Mouse (Mus musculus) right cerebral cortex, adult 18-20 months (tissue): ENCODE measurements around the gene Chst15.
A peak's percentile ranks its signal among the peaks of the same experiment; 100 is the strongest.

Experiments used
- DNase-seq: peaks from one replicate; pipeline ENCODE4 v3.0.0; 2022; ENCODE audit warnings: mixed read lengths

The Chst15 gene

DNA sequence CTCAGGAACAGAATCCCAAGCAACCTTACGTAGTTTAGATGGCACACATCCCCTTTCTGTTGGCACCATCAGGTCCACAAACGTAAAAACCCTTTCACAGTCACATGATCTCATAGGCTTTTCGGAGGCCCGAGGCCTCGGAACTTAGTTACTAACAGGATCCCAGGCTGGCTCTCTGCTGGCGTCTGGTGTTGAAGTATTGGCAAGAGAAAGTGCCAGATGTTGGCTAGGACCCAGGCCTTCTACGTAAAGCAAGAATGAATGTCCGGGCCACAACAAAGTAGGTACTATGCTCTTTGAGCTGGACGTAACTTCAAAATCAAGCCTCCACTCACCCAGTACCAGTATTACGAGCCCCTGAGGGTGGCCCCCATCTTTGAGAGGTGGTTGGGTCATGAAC, 103.0 kb downstream of the Chst15 start:
- DNase-seq = no peak

DNA sequence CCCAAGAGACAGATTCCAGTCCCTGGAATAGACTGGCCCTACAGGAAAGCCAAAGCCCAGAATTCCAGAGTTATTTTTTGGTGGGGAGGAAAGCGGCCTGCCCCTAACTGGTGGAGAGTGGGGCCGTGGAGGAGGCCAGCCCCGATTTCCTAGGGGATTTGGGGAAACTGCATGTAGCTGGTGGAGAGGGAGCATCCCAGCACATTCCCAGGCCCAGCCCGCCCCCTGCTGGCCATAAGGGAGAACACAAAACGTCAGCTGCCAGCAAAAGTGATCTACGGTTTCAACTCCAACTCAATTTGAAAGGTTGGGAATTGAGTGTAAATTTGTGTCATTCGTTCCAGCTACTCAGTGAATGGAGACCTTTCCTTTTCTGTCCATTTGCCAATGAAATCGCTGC, 103.6 kb downstream of the Chst15 start:
- DNase-seq = peak; percentile 80

DNA sequence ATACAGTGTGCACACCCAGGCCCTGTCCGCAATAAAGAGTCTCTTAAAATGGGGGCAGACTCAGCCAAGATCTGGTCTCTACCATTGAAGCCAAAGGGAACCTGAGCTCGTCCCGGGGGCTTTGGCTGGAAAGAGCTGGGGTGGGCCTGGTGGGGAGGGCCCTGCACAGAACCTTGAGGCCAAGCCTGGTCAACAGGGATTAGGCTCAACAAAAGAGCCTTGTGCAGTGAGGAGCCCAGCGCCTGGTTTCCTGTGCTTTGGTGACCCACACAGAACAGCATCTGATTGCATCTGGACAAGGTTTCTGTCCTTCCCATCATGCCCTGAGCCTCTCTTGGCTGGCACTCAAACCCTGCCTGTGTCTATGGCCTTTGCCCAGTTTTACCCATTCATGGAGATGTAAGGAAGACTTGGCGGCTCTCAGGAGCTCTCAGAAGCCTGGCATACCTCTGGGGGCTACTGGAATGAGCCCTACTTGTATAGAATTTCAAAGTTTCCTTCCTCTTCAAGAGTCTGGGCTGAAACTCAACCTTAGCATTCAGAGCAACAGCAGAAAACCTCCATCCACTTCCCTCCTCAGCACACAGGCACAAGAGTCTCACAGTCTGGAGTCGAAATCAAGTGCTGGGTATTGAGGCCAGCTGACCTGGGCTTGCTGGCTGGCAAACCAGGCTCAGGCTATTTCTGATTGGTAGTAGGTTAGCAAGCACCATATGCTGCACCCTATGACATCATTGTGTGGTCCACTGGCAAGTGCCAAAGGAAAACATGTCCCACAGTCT, 104.9 kb downstream of the Chst15 start:
- DNase-seq = no peak

DNA sequence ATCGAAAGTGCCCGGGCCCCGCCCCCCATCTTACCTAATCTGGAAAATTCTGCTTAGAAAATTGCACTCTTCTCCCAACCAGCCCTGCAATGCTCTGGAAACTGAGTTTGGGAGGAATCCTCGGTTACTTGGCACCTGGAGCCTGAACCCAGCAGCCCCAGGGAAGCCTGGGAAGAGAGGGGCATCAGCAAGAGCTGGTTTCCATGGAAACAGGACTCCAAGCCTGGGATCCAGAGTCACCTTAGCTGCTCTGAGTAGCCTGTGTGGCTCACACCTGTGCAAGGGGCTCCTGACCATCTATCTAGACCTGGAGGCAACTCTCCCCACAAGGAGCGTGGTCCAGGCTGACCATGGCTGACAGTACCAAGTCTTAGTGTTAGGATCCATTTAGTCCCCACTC, 106.4 kb downstream of the Chst15 start:
- no peak for DNase-seq

DNA sequence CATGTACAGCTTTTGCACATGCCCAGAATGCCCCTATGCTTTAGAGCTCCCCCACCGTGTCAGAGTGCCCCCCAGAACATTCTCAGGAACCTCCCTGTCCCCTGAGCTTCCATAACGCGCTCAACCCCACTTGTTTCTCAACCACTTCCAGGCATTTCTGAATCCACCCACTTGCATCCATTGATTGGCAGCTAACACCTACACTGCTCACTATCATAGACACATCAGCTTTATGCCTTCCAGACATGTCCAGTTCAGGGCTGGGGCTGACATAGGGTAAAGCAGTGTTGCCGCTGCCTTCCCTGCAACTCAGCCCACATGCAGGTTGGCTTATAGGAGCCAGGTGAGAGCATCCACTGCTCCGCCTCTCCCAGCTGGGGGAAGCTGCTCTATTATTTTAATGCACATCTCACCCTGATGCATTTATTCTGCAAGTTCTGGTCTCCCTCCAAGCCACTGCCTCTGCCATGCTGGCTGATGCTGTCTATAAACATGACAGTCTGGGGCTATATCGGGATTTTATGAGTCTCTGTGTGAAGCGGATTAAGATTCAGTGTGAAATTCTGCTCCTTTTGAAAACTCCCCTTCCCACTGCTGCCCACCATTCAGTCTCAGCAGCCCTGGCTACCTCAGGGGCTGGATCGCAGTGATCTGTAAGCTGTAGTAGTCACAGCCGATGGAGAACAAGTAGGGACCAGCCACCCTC, 107.9 kb downstream of the Chst15 start:
- DNase-seq = peak; percentile 65

DNA sequence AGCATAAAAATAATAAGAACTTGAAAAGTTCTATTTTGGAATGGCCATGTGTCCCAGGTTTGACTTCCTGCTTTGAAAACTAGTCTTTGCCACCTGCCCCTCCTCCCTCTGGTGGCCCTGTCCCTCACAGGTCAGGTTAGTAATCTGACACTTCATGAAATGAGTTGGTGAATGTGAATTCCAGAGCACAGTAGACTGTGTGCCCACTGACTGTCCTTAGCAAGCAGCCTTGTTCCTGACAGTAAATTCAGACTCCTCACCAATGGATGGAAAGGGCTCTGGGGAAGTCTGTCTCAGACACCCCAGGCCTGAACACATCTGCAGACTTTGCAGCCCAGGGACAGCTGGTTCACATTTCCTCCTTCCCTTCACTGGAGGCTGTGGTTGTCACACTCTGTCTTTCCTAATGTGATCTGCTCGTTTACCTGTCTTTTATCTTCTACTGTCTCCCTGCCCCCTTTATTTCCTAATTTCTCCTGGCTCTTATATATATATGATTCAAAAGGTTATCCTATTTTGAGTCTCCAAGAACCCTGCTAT, 112.9 kb downstream of the Chst15 start:
- no peak for DNase-seq

DNA sequence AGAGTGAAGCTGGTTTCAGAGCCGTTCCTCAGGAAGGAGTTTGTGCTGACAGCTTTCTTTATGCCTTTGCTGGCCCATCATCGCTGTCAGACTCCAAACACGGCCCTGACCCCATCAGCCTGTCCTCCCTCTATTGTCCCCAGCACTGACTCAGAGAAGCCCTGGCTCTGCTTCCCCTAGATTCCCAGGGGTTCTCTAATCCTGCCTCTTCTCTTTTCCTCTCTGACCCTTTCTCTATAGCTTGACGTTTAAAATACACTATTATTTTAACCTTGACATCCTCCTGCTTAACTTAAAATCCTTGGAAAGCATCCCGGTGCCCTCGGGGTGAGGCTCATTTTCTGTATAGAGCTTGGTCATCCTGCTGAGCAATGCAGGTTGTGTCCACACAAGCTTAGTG, 117.3 kb downstream of the Chst15 start:
- DNase-seq = no peak

DNA sequence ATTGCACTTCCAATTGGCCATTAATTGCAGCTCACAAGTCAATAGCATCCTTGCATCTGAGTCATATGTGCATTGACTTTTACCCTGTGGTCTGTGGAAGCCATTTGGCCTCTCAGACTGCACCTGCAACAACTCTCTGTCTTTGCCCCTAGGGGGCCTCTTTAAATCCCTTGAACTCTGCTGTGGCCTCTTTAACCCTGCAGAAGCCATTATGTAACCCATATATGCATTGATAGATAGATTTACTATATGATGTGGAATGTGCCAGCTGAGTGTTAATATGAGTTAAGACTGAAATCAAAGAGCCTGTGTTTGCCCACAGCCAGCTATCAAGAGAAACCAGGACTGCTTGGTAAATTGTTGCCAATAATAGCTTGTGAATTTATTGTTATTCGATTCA, 118.2 kb downstream of the Chst15 start:
- no peak for DNase-seq

DNA sequence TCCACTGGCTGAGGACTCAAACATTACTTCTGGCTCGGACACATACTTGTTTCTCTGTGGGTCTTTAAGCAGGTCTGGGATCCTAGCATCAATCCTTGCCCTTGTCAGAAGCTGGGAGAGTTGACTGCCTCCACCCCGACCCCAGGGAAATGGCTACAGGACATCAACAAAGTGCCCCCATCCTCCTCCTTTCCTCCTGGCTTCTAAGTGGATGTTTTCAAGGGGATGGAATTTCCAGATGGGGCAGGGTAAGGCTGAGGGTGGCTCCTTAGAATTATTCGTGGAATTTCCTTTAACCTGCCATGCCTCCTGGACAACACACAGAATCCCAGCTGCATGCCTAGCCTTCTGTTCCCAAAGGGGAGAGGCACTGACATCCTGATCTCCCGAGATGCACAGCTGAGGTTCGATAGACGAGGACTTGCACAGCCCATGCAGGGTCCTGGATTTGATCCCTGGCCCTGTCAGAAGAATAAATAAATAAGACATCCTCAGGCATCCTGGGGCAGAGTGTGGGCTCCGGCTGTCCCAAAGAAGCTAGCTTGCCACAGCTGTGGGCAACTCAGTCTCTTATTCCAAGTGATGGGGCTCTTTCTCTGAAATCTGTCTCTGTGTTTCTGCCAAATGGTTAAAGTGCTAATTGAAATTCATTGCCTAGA, 119.1 kb downstream of the Chst15 start:
- no peak for DNase-seq

DNA sequence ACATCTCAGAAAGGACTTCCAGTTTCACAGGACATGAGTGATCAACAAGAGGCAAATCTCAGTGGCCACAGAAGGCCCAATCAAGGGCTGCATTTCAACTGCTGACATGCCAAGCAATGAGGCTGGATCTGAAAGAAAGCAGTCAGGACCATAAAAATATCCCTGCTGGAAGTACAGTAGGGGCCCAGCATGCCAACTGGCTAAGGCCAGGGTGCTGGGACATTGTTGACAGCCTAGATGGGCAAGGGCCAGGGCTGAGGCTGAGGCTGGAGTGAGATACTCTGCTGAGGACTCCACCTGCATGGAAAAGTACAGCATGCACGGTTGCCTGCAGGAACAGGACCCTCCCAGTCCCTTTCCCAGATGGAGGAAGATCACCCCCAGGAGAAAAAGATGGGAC, 120.4 kb downstream of the Chst15 start:
- DNase-seq = no peak

DNA sequence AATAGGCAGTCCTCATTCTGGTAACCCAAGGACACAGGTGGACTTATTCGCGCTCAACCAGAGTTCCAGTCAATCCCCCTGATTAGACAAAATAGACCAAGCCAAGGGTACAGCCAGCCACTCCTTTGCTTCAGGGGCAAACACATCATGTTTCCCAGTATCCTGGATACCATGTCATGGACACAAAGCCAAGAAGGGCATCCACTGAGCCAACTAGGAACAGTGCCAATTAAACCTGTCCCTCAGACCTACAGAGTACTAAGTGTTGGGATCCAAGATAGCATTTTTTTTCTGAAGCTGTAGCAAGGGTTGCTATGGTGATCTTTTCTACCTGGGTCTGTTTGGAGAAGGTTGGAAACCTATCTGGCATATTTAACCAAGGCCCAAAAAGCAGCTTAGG, 123.4 kb downstream of the Chst15 start:
- no peak for DNase-seq

DNA sequence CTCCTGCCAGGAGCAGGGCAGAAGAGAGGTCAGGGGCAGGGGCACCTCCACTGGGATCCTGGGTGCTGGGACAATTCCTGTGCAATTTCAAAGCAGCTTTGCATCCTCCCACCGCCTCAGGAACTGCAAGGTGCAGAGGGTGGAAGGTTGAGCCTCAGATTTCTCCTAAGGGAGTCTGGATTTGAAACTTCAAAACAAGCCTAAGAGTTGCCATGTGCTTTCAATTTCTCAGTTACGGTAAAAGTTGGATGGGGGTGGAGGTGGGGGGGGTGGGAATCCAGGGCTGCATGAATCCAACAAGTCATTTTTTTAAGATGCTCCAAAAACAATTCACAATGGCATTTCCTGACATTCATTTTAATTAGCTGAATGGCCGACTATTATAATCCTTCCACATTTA, 129.6 kb downstream of the Chst15 start:
- DNase-seq = no peak
